Mouse (Mus musculus): Measurements from ENCODE around the gene P2rx2.

DNA sequence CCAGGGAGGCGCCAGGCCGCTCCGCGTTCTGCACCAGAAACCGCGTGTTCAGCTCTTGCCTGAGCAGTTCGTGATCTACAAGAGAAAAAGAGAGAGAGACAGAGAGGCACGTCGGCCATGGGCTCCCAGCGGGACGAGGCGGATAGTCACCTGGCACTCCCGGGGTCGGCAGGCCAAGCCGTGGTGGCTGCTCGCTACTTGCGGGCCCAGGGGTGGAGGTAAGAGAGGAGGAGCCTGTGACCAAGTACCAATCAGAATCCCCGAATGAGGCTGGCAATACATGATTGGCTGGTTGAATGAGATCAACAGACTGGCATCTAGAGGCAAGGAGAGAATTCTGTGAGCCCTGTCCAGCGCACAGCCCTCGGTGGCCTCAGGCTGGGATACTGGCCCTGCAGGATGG is 35.2 kb upstream of the P2rx2 start:
- no peak for TF ChIP-seq EP300 (IDR thresholded peaks at IDR 0.05; ENCODE audit: insufficient read depth, low read depth, low read length)
- TF ChIP-seq CTCF (IDR thresholded peaks at IDR 0.05; ENCODE audit: low read depth, low read length), result no peak

Measured in ES-Bruce4 (cell line).